Mouse (Mus musculus): ENCODE measurements around the gene Uckl1.

GRCm38 (mm10) chr2:181568272-181569008 is 16.3 kb downstream of the Uckl1 start:
- no peak for TF ChIP-seq CTCF (IDR thresholded peaks at IDR 0.05; ENCODE audit: borderline replicate concordance, control insufficient read depth, extremely low read depth, insufficient read depth, low read length, poor library complexity)
- no peak for TF ChIP-seq POLR2A (IDR thresholded peaks at IDR 0.05; ENCODE audit: control insufficient read depth, extremely low read depth, insufficient read depth, low read length, poor library complexity)
